Mouse (Mus musculus) hindbrain, embryonic 13.5 days (tissue): ENCODE data around the gene Nxt1. TPM values are rescaled to one million over a fixed set of nuclear protein-coding genes. Genes with fewer than 3 reads are reported as not detected.

Experiments used
- ATAC-seq: fragments of 200-750 bp; cut with Nextera tagmentation; 2 replicates; pipeline ENCODE4 v1.8.0; 2017; ENCODE audit warnings: moderate TSS enrichment; ENCODE audit not compliant: low FRiP score
- H3K27ac ChIP-seq: fragments of 300-500 bp; sonication (generic); 2 replicates; pipeline ENCODE4 v1.5.1; 2015; ENCODE audit warnings: inconsistent platforms, mild to moderate bottlenecking, moderate library complexity
- H3K27me3 ChIP-seq: fragments of 300-500 bp; sonication (generic); 2 replicates; pipeline ENCODE4 v1.6.1; 2015; ENCODE audit warnings: mild to moderate bottlenecking, inconsistent platforms
- H3K36me3 ChIP-seq: fragments of 300-500 bp; sonication (generic); 2 replicates; pipeline ENCODE4 v1.6.1; 2015; ENCODE audit warnings: mild to moderate bottlenecking, inconsistent platforms
- H3K4me1 ChIP-seq: fragments of 300-500 bp; sonication (generic); replicated peaks from 2 replicates; pipeline ENCODE4 v1.6.1; 2015; ENCODE audit warnings: inconsistent platforms
- H3K4me2 ChIP-seq: fragments of 300-500 bp; sonication (generic); 2 replicates; pipeline ENCODE4 v1.6.1; 2015; ENCODE audit warnings: inconsistent platforms, mild to moderate bottlenecking, moderate library complexity
- H3K4me3 ChIP-seq: fragments of 300-500 bp; sonication (generic); 2 replicates; pipeline ENCODE4 v1.5.1; 2015; ENCODE audit warnings: mild to moderate bottlenecking, inconsistent platforms
- H3K9ac ChIP-seq: fragments of 300-500 bp; sonication (generic); 2 replicates; pipeline ENCODE4 v1.6.1; 2015; ENCODE audit warnings: mild to moderate bottlenecking, inconsistent platforms
- H3K9me3 ChIP-seq: fragments of 300-500 bp; sonication (generic); 2 replicates; pipeline ENCODE4 v1.6.1; 2016; ENCODE audit warnings: inconsistent platforms
- WGBS: fragments of 180-500 bp; shearing (Covaris S2); methylation state at CpG from one replicate; pipeline ENCODE4 v1.1.7; 2015; 5-methylcytosine and 5-hydroxymethylcytosine counted together
- polyA plus RNA-seq: library from polyadenylated mRNA; unstranded; fragments of >200 nt; fragmentation: Nextera tagmentation; extraction: Ambion mirVana; gene quantifications from 2 replicates; pipeline ENCODE4 v1.2.1, GENCODE M21; 2015

Nxt1 gene
- polyA plus RNA-seq = 53.0 and 53.3 TPM in 2 replicates

DNA sequence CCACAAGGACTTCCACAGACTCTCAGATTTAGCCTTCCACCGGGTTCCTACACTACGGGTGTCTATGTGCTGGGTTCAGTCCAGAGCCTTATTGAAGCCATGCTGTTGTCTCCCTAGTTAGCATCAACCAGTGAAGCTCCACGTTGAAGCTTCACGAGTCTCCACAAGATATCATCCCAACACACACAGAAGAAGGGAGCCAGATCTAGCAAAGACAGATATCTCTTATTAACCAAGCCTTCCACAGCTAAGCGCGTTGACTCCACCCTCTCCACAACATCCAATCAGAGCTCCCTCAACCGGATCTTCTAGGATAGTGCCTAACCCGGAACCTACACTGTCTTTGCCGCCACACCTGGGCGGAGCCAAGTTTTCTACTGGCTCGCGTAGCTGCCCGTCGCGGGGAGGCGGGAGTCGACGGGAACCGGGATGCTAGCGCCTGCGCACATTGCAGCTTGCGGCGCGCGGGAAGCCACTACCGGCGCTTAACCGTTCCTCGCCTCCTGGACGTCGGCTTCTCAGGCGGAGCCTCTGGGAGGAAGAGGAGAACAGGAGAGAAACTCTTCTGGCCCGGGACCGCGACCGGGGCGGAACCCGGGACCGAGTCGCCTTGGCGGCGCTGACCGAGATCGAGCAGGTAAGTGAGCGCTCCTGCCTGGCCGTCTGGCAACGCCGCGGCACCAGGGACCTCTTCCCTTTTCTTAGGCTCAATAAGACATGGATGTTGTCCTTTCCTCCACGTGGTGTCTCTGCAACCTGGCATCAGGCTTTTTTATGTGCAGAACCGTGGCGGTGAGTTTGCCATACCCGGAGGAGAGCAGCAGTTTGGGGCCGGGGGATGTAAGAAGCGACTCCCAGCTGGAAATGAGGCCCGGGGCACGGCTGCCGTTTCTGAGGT lies at the start of gene Nxt1:
Nxt1 (plus strand) TSS at position 403 of the 898 bp plus-strand sequence.
- ATAC-seq = peak; percentile 100
- Histone ChIP-seq H3K27me3 (0 out of 2 replicates have a peak, but pooled peaks cover 3% of the 10 kb centered on the region), H3K36me3 (peaks cover 21% of the 10 kb centered on the region), H3K9me3 (no peaks in the 10 kb centered on the region), H3K4me3 (peak within 1 kb of the TSS; percentile 83), H3K4me2 (peak within 1 kb of the TSS; percentile 96), H3K4me1 (peaks cover 27% of the 10 kb centered on the region), H3K27ac (peak within 1 kb of the TSS; percentile 84), H3K9ac (peak within 1 kb of the TSS; percentile 86)
- under 1% methylated on average over 58 of the region's 58 CpGs for WGBS

- H3K27ac ChIP-seq = no peak overlapping the region
- no peak overlapping the region for H3K4me2 ChIP-seq
- no peaks in the 10 kb centered on the region for H3K36me3 ChIP-seq
- H3K4me3 ChIP-seq = no peak overlapping the region
- no peak overlapping the region for H3K9ac ChIP-seq
- no peaks in the 10 kb centered on the region for H3K4me1 ChIP-seq
- no peaks in the 10 kb centered on the region for H3K27me3 ChIP-seq
- ATAC-seq = no peak
- 88% methylated on average over 2 of the region's 2 CpGs for WGBS
- H3K9me3 ChIP-seq = no peaks in the 10 kb centered on the region
Observed at GRCm38 (mm10) chr2:148623067-148623466, 49.3 kb upstream of the Nxt1 start.

- Histone ChIP-seq H3K36me3 (no peaks in the 10 kb centered on the region), H3K4me1 (no peaks in the 10 kb centered on the region), H3K9me3 (no peaks in the 10 kb centered on the region), H3K4me2 (no peak overlapping the region), H3K27ac (no peak overlapping the region), H3K27me3 (no peaks in the 10 kb centered on the region), H3K4me3 (no peak overlapping the region), H3K9ac (no peak overlapping the region)
- 96% methylated on average over 3 of the region's 3 CpGs for WGBS
- ATAC-seq = no peak
Observed at GRCm38 (mm10) chr2:148624484-148624883, 47.9 kb upstream of the Nxt1 start.

GRCm38 (mm10) chr2:148627011-148627471 lies 45.4 kb upstream of the Nxt1 start:
- no peak overlapping the region for H3K27ac ChIP-seq
- no peaks in the 10 kb centered on the region for H3K36me3 ChIP-seq
- no peaks in the 10 kb centered on the region for H3K4me1 ChIP-seq
- H3K9me3 ChIP-seq = no peaks in the 10 kb centered on the region
- 67% methylated on average over 3 of the region's 3 CpGs for WGBS
- no peak overlapping the region for H3K9ac ChIP-seq
- ATAC-seq = no peak
- no peak overlapping the region for H3K4me2 ChIP-seq
- H3K4me3 ChIP-seq = no peak overlapping the region
- no peaks in the 10 kb centered on the region for H3K27me3 ChIP-seq

DNA sequence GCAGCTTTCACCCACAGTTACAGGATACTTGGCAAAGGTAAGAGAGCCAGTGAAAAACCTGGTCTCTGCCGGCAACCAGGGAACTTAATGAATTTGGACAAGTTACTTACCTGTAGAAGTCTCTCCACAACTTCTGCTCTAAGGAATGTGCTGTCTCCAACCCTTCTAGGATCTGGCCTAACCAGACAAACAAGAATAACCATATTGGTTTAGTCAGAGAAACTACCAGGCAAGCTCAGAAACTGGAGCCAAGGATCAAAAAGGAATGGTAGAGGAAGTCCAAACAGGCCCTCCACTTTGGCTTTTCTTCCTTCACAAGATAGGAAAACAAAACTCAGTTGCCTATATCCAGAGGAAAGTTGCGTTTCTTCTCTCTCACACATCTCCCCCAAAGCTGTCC lies 41.4 kb upstream of the Nxt1 start:
- ATAC-seq = no peak
- Histone ChIP-seq H3K9me3 (no peaks in the 10 kb centered on the region), H3K4me3 (no peak overlapping the region), H3K4me1 (no peaks in the 10 kb centered on the region), H3K27me3 (no peaks in the 10 kb centered on the region), H3K9ac (no peak overlapping the region), H3K27ac (no peak overlapping the region), H3K4me2 (no peak overlapping the region), H3K36me3 (no peaks in the 10 kb centered on the region)
- 90% methylated on average over 2 of the region's 2 CpGs for WGBS

DNA sequence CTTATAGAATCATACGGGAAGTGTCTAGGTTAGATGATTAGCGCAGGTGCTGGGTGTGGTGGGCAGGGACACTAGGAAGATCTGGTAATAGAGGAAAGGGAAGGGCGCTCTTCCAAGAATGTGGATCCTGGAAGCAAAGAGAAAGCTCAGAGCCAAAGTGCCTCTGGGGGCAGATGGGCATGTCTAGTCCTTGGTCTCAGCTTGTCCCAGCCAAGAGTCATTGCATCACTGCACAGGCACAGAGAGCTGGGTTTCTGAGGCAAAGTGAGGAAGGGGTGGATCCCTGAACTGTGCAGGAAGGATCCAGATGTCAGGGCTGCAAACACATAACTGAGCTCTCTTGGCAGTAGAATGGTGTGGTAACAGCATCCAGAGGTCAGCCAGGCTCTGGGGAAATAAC lies 40.8 kb upstream of the Nxt1 start:
- WGBS = 95% methylated on average over 3 of the region's 3 CpGs
- ATAC-seq = no peak

DNA sequence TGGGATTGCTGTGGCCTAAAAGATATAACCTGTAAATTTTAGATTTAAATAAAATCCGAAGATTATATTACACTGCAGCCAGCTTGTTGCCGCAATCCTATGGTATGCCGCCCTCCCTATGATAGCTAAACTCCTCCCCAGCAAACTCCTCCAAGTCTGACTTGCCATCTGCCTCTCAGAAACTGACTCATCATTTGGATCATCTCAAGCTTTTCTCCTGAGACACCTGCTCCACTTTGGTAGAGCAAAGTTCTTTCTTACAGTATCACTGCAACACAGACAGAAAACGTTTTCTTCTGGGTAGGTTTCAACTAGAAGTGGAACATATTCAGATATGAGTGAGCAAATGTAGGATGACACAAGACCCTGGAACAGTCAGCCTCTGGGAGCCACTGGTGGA lies 37.9 kb upstream of the Nxt1 start:
- no peaks in the 10 kb centered on the region for H3K27me3 ChIP-seq
- WGBS = 93% methylated on average over 4 of the region's 4 CpGs

More for the DNA sequence above, 40.8 kb upstream of the Nxt1 start:
- Histone ChIP-seq H3K9me3 (no peaks in the 10 kb centered on the region), H3K4me1 (no peaks in the 10 kb centered on the region), H3K27me3 (no peaks in the 10 kb centered on the region), H3K27ac (no peak overlapping the region), H3K36me3 (no peaks in the 10 kb centered on the region), H3K4me3 (no peak overlapping the region), H3K4me2 (no peak overlapping the region), H3K9ac (no peak overlapping the region)

DNA sequence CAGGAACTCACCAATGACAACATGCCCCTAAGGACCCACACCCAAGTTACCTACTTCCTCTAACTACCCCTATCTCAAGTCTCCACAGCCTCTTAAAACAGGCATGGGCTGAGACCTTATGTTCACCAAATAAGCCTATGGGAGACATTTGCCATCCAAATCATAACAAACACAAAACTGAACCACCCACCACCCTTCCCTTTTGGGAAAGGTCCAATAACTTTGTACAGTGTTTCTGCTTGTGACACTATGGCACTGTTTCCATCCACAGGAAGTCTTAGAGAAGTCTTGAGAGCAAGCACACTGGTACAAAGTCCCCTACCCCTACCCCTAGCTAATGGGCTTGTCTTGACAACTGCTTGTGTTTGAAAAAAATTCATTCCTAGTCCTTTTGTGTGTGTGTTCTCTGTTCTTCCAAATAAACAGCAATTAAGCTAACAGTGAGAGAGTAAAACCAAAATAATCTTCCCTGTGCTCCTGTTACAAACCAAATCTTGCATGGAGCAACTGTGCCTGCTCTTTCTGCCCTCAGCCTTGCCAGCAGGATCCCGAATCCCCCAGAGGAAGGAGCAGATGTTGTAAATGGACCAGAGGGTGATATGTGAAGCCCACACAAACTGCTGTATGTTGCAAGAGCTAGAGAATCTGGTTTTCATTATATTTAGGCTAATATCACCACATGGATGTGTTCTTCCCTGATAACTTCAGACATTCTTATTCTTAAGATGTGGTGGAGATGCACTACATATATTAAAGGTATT lies 29.6 kb upstream of the Nxt1 start:
- no peaks in the 10 kb centered on the region for H3K36me3 ChIP-seq
- no peak overlapping the region for H3K27ac ChIP-seq
- H3K9me3 ChIP-seq = no peaks in the 10 kb centered on the region
- no peak overlapping the region for H3K4me3 ChIP-seq
- no peak overlapping the region for H3K9ac ChIP-seq
- WGBS = 64% methylated on average over 1 of the region's 1 CpGs
- H3K4me2 ChIP-seq = no peak overlapping the region
- H3K27me3 ChIP-seq = no peaks in the 10 kb centered on the region
- no peaks in the 10 kb centered on the region for H3K4me1 ChIP-seq
- ATAC-seq = no peak

More for the DNA sequence above, 37.9 kb upstream of the Nxt1 start:
- no peak overlapping the region for H3K4me3 ChIP-seq
- H3K27ac ChIP-seq = no peak overlapping the region
- H3K4me1 ChIP-seq = no peaks in the 10 kb centered on the region
- no peak for ATAC-seq
- no peaks in the 10 kb centered on the region for H3K9me3 ChIP-seq
- H3K36me3 ChIP-seq = no peaks in the 10 kb centered on the region
- no peak overlapping the region for H3K9ac ChIP-seq
- H3K4me2 ChIP-seq = no peak overlapping the region

- H3K4me2 ChIP-seq = no peak overlapping the region
Observed at GRCm38 (mm10) chr2:148644421-148645000, 27.9 kb upstream of the Nxt1 start.

GRCm38 (mm10) chr2:148650587-148651357 lies 21.6 kb upstream of the Nxt1 start:
- no peak overlapping the region for H3K4me3 ChIP-seq
- H3K4me2 ChIP-seq = no peak overlapping the region
- H3K27me3 ChIP-seq = no peaks in the 10 kb centered on the region
- peak; percentile 84 for ATAC-seq
- H3K36me3 ChIP-seq = no peaks in the 10 kb centered on the region
- 10% methylated on average over 3 of the region's 3 CpGs for WGBS
- H3K27ac ChIP-seq = peak overlapping the region; percentile 66
- no peaks in the 10 kb centered on the region for H3K9me3 ChIP-seq
- H3K4me1 ChIP-seq = peaks cover 11% of the 10 kb centered on the region
- no peak overlapping the region for H3K9ac ChIP-seq

More at GRCm38 (mm10) chr2:148644421-148645000, 27.9 kb upstream of the Nxt1 start:
- Histone ChIP-seq H3K4me3 (no peak overlapping the region), H3K9ac (no peak overlapping the region), H3K27me3 (no peaks in the 10 kb centered on the region), H3K36me3 (no peaks in the 10 kb centered on the region), H3K9me3 (no peaks in the 10 kb centered on the region), H3K4me1 (no peaks in the 10 kb centered on the region), H3K27ac (no peak overlapping the region)
- ATAC-seq = no peak
- WGBS = 76% methylated on average over 6 of the region's 6 CpGs

DNA sequence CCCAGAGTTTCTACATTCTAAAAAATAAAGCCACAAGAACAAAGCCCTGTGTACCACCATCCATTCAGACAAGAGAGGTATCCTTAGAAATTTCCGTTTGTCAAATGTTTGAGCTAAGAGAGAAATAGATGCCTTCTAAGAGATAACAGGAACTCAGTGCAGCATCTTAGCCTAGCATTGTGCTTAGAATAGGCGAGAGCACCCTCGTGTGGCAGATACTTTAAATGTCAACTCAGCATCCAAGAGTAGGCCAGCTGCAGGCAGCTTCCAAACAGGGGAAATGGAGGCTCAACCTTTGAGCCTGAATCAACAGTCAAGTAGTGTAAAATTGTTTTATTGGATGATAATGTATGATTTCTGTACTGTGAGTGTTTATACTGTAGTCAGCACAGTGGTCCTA lies 17.4 kb upstream of the Nxt1 start:
- Histone ChIP-seq H3K4me1 (peaks cover 11% of the 10 kb centered on the region), H3K4me2 (no peak overlapping the region), H3K36me3 (no peaks in the 10 kb centered on the region), H3K9me3 (no peaks in the 10 kb centered on the region), H3K9ac (no peak overlapping the region), H3K27me3 (no peaks in the 10 kb centered on the region), H3K27ac (no peak overlapping the region), H3K4me3 (no peak overlapping the region)
- WGBS = 3% methylated on average over 3 of the region's 3 CpGs
- peak; percentile 62; the same call in 1 of the 2 replicates for ATAC-seq
